Mouse (Mus musculus) left cerebral cortex, postnatal 14 days (tissue): Measurements from ENCODE around the gene She. TPM values are rescaled to one million over a fixed set of nuclear protein-coding genes. Genes with fewer than 3 reads are reported as not detected.

Experiments used
- total RNA-seq, 2 experiments: library from RNA; stranded (reverse); gene quantifications; 2 replicates each; pipeline ENCODE4 v1.2.3; 2021

The She gene
- total RNA-seq, 2 experiments from 2014 or later = 3.6 to 3.7 TPM

Other genes starting within 250 kb of the She start
- gene Adar, start 116.3 kb upstream of the She start, total RNA-seq = 100 to 1,000 TPM; 115 to 117 TPM
- 10 to 100 TPM; 23.1 to 24.9 TPM for gene Chrnb2, start 66.7 kb upstream of the She start, total RNA-seq
- gene Ube2q1, start 57.8 kb upstream of the She start, total RNA-seq = 10 to 100 TPM; 83.6 to 84.4 TPM
- 1 to 10 TPM; 3.6 to 4.7 TPM for gene Il6ra, start 81.8 kb downstream of the She start, total RNA-seq
- gene Atp8b2, start 132.1 kb downstream of the She start, total RNA-seq = 10 to 100 TPM; 94.6 to 95.2 TPM
- 10 to 100 TPM; 70.6 to 76.7 TPM for gene Hax1, start 167.4 kb downstream of the She start, total RNA-seq
- 10 to 100 TPM; 77.2 to 78.1 TPM for gene 4933434E20Rik, start 220.3 kb downstream of the She start, total RNA-seq
- 100 to 1,000 TPM; 191 to 205 TPM for gene Ubap2l, start 221.3 kb downstream of the She start, total RNA-seq
- 100 to 1,000 TPM; 220 to 223 TPM for gene Tpm3, start 241.3 kb downstream of the She start, total RNA-seq